Mouse (Mus musculus): Measurements from ENCODE around the gene Zfp169.

DNA sequence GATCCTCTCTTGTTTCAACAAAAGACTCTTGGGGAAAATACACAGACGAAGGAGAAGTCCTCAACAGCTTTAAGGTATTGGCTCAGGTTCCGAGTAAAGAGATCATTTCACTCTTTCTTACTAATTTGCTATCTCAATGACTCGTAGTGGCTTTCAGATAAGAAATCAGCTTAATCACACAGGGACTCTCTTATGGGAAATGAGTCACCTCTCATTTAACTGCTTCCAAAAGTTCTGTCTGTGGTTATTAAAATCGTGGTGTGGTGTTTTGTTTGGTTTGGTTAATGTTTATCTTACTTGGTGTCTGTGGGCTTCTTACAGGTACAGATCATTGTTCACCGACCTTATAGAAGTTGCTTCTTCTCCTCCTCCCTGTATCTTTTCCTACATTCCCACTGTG lies 10.8 kb downstream of the Zfp169 start:
- TF ChIP-seq POLR2A (IDR thresholded peaks at IDR 0.05; ENCODE audit: low read depth, low read length) (no peak), CTCF (IDR thresholded peaks at IDR 0.05; ENCODE audit: extremely low read depth, insufficient read depth, insufficient read length, insufficient replicate concordance) (no peak)
